Mouse (Mus musculus) kidney, adult 2 months (tissue): ENCODE measurements around the gene Nemp1.

ENCODE experiments used
- CTCF ChIP-seq: fragments of 200-500 bp; conservative IDR thresholded peaks from 2 replicates; pipeline ENCODE4 v1.5.1; 2011; ENCODE audit warnings: low read depth, mild to moderate bottlenecking, control low read depth, low read length, moderate library complexity, mixed read lengths; ENCODE audit not compliant: insufficient read depth, insufficient read length
- POLR2A ChIP-seq: fragments of 200-500 bp; IDR thresholded peaks from one replicate; pipeline ENCODE4 v1.6.1; 2011; ENCODE audit warnings: low read depth, low read length, control low read depth

DNA sequence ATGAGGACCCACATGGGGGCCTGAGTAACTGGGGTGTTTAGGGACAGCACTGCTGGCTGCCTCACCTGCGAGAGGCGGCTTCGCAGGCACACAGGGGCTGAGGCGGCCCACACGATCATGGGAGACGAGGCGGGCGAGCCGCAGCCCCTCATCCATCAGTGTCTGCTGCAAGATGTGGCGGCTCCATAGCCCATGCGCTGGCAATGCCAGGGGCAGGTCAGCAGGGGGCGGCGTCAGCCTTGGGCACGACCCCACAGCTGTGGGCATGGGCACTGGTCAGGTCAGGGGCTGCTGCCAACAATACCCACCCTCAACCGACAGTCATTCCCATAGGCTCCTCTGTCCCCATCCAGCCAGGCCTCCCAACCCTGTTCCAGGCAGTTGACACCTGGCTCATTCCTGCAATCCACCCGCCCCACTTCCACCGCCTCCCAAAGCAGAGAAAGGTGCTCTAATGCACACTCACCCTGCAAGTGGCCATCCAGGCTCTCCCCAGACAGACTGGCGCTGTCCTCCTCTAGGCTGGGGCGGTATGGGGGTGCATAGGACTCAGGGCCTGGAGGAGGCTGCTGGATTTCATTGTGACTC is 3.9 kb upstream of the Nemp1 start:
- TF ChIP-seq CTCF (no peak), POLR2A (no peak)
